Mouse (Mus musculus) midbrain, postnatal 0 days (tissue): ENCODE data around the gene Hopx. TPM values are rescaled to one million over a fixed set of nuclear protein-coding genes. Genes with fewer than 3 reads are reported as not detected.
A peak's percentile ranks its signal among the peaks of the same experiment; 100 is the strongest.

Experiments used
- ATAC-seq: fragments of 200-750 bp; cut with Nextera tagmentation; 2 replicates; pipeline ENCODE4 v1.8.0; 2017; ENCODE audit warnings: moderate number of reproducible peaks, mild to moderate bottlenecking, moderate TSS enrichment, moderate library complexity; ENCODE audit not compliant: low FRiP score
- DNase-seq: peaks from one replicate; pipeline ENCODE4 v3.0.0-alpha.2; 2015; ENCODE audit warnings: low spot score
- H3K27ac ChIP-seq: fragments of 300-500 bp; sonication (generic); 2 replicates; pipeline ENCODE4 v1.5.1; 2014; ENCODE audit warnings: low read depth, mild to moderate bottlenecking, low read length, mixed read lengths
- H3K27me3 ChIP-seq: fragments of 300-500 bp; sonication (generic); 2 replicates; pipeline ENCODE4 v1.6.1; 2014; ENCODE audit warnings: low read length, control low read depth, mixed read lengths; ENCODE audit not compliant: insufficient read depth
- H3K36me3 ChIP-seq: fragments of 300-500 bp; sonication (generic); 2 replicates; pipeline ENCODE4 v1.6.1; 2014; ENCODE audit warnings: low read length, control low read depth, mixed read lengths; ENCODE audit not compliant: insufficient read depth
- H3K4me1 ChIP-seq: fragments of 300-500 bp; sonication (generic); 2 replicates; pipeline ENCODE4 v1.6.1; 2014; ENCODE audit warnings: mild to moderate bottlenecking, control low read depth, antibody characterized with exemption, low read length, mixed read lengths; ENCODE audit not compliant: insufficient read depth
- H3K4me2 ChIP-seq: fragments of 300-500 bp; sonication (generic); 2 replicates; pipeline ENCODE4 v1.6.1; 2014; ENCODE audit warnings: low read depth, mild to moderate bottlenecking, low read length, mixed read lengths; ENCODE audit not compliant: poor library complexity, severe bottlenecking
- H3K4me3 ChIP-seq: fragments of 300-500 bp; sonication (generic); 2 replicates; pipeline ENCODE4 v1.5.1; 2014; ENCODE audit warnings: low read depth, mild to moderate bottlenecking, low read length, moderate library complexity
- H3K9ac ChIP-seq: fragments of 300-500 bp; sonication (generic); replicated peaks from 2 replicates; pipeline ENCODE4 v1.6.1; 2014; ENCODE audit warnings: mild to moderate bottlenecking, low read length, moderate library complexity, mixed read lengths; ENCODE audit not compliant: poor library complexity, severe bottlenecking
- H3K9me3 ChIP-seq: fragments of 300-500 bp; sonication (generic); 2 replicates; pipeline ENCODE4 v1.6.1; 2016; ENCODE audit warnings: low read length, control low read depth
- CTCF ChIP-seq: IDR thresholded peaks from 2 replicates; pipeline ENCODE4 v1.5.1; 2016; ENCODE audit warnings: antibody characterized with exemption, mild to moderate bottlenecking
- WGBS: fragments of 180-500 bp; shearing (Covaris S2); extraction: QIAGEN DNeasy Blood & Tissue Kit; methylation state at CpG from one replicate; pipeline ENCODE4 v1.1.7; 2014; 5-methylcytosine and 5-hydroxymethylcytosine counted together
- polyA plus RNA-seq: library from polyadenylated mRNA; unstranded; fragments of >200 nt; fragmentation: Nextera tagmentation; extraction: Ambion mirVana; gene quantifications from 2 replicates; pipeline ENCODE4 v1.2.1, GENCODE M21; 2015
- total RNA-seq: library from RNA; depleted of rRNA; stranded (reverse); fragments of >200 nt; gene quantifications from 2 replicates; pipeline ENCODE4 v1.2.3, GENCODE M21; 2014

Hopx gene
- total and polyA plus RNA-seq, 2 experiments from 2014 or later = 1.8 to 20.8 TPM

GRCm38 (mm10) chr5:77113773-77114172 lies 1.1 kb downstream of the Hopx start:
- no peak overlapping the region for H3K9ac ChIP-seq
- 77% methylated on average over 3 of the region's 3 CpGs for WGBS
- H3K4me2 ChIP-seq = no peak overlapping the region

DNA sequence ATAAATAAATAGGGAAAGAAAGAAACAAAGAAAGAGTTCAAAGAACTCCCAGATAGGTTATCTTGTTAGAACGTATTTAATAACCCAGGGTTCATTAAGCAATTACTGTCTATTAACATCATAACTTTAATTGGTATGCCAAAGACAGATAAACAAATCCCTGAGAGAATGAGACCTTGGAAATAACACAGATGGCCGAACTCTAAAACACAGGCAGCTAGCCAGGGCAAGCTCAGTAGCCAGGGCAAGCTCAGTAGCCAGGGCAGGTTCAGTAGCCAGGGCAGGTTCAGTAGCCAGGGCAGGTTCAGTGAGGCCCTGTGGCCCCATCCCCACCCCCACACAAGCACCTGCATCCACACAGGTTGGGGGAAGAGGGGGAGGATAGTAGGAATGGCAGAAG lies 2.9 kb downstream of the Hopx start:
- Histone ChIP-seq H3K9ac (no peak overlapping the region), H3K27me3 (peaks cover 12% of the 10 kb centered on the region; the same call in 1 of the 2 replicates)

More at GRCm38 (mm10) chr5:77113773-77114172, 1.1 kb downstream of the Hopx start:
- no peak overlapping the region for H3K27ac ChIP-seq
- H3K4me3 ChIP-seq = no peak overlapping the region
- ATAC-seq (no peak), DNase-seq (no peak)
- no peaks in the 10 kb centered on the region for H3K9me3 ChIP-seq
- peaks cover 18% of the 10 kb centered on the region; the same call in 1 of the 2 replicates for H3K27me3 ChIP-seq
- H3K4me1 ChIP-seq = no peaks in the 10 kb centered on the region
- no peaks in the 10 kb centered on the region for H3K36me3 ChIP-seq
- no peak for TF ChIP-seq CTCF

DNA sequence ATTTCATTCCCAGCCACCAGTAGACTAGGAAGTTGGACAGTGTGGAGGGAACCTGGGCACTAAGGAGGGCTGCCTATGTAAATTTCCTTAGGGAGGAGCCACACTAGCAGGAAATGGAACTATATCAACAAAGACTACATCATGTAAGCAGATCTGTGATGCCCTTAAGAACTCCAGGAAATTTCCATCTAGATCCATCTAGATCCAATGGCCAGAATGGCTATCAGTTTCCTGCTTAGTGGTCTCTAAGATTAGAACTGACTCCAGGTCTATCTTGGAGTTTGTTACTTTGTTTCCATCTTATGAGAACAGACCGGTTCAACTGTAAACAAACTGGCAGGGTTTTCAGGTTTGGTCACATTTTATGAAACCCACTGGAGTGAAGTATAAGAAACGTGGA lies 5.1 kb downstream of the Hopx start:
- no peak for ATAC-seq

More for the DNA sequence above, 2.9 kb downstream of the Hopx start:
- Histone ChIP-seq H3K4me1 (no peaks in the 10 kb centered on the region), H3K4me2 (no peak overlapping the region), H3K9me3 (no peaks in the 10 kb centered on the region), H3K27ac (no peak overlapping the region), H3K36me3 (no peaks in the 10 kb centered on the region), H3K4me3 (no peak overlapping the region)
- DNase-seq (no peak), ATAC-seq (no peak)
- 70% methylated on average over 2 of the region's 2 CpGs for WGBS
- no peak for TF ChIP-seq CTCF

DNA sequence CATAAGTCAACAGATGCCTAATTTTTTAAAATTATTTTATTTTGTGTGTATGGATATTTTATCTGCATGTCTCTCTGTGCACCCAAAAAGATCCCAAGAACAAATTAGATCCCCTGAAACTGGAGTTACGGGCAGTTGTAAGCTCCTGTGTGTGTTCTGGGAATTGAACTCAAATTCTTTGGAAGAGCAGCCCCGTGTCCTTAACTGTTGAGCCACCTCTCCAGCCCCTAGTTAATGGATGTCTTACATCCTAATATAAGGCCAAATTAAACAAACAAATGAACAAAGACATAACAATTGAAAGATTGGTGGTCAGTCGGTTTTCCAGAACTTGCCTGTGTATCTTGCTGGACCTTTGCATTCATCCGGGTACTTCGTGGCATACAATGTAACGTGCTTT lies 6.1 kb downstream of the Hopx start:
- H3K4me3 ChIP-seq = no peak overlapping the region
- WGBS = 94% methylated on average over 6 of the region's 6 CpGs
- H3K4me1 ChIP-seq = no peaks in the 10 kb centered on the region
- DNase-seq (no peak), ATAC-seq (no peak)
- TF ChIP-seq CTCF = no peak
- no peak overlapping the region for H3K9ac ChIP-seq
- H3K4me2 ChIP-seq = no peak overlapping the region
- H3K27ac ChIP-seq = no peak overlapping the region
- no peaks in the 10 kb centered on the region for H3K27me3 ChIP-seq
- no peaks in the 10 kb centered on the region for H3K9me3 ChIP-seq
- H3K36me3 ChIP-seq = no peaks in the 10 kb centered on the region

More for the DNA sequence above, 5.1 kb downstream of the Hopx start:
- Histone ChIP-seq H3K36me3 (no peaks in the 10 kb centered on the region), H3K27ac (no peak overlapping the region), H3K9me3 (no peaks in the 10 kb centered on the region), H3K4me1 (no peaks in the 10 kb centered on the region), H3K4me3 (no peak overlapping the region), H3K27me3 (no peaks in the 10 kb centered on the region), H3K4me2 (no peak overlapping the region), H3K9ac (no peak overlapping the region)
- no peak for DNase-seq
- 88% methylated on average over 2 of the region's 2 CpGs for WGBS
- no peak for TF ChIP-seq CTCF

DNA sequence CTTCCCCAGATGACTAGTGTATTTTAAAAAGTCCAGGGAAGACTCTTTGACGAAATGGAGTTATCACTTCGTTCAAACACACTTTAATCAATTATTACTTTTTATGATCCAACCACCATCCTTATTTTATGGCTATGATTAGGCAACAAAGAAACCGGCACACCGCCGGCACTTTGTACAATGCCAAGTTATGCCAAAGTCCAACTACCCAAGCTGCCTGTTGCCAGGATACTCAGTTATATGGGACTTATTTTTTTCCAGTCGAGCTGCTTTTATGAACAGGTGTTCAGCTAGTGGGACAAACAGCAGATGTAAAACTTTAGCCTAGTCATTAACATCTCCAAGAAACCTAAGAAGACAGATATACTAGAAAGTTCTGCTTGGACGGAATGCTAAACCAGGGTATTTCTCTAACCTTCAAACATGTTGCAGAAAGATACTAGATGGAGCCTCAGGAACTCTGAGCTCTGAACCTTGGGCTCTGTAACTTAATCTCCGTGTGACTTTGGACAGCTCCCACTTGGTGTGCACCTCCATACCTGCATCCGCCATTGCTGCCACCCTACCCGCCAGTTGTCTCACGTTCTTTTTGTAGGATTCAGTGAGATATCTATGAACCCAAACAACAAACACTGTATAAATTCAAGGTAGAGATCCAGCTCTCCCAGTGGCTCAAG lies 7.6 kb downstream of the Hopx start:
- 94% methylated on average over 11 of the region's 11 CpGs for WGBS
- Histone ChIP-seq H3K27ac (no peak overlapping the region), H3K9me3 (no peaks in the 10 kb centered on the region), H3K9ac (no peak overlapping the region), H3K36me3 (no peaks in the 10 kb centered on the region), H3K4me1 (no peaks in the 10 kb centered on the region), H3K4me2 (no peak overlapping the region), H3K4me3 (no peak overlapping the region), H3K27me3 (no peaks in the 10 kb centered on the region; the same call in 1 of the 2 replicates)
- TF ChIP-seq CTCF = no peak
- ATAC-seq (no peak), DNase-seq (no peak)

DNA sequence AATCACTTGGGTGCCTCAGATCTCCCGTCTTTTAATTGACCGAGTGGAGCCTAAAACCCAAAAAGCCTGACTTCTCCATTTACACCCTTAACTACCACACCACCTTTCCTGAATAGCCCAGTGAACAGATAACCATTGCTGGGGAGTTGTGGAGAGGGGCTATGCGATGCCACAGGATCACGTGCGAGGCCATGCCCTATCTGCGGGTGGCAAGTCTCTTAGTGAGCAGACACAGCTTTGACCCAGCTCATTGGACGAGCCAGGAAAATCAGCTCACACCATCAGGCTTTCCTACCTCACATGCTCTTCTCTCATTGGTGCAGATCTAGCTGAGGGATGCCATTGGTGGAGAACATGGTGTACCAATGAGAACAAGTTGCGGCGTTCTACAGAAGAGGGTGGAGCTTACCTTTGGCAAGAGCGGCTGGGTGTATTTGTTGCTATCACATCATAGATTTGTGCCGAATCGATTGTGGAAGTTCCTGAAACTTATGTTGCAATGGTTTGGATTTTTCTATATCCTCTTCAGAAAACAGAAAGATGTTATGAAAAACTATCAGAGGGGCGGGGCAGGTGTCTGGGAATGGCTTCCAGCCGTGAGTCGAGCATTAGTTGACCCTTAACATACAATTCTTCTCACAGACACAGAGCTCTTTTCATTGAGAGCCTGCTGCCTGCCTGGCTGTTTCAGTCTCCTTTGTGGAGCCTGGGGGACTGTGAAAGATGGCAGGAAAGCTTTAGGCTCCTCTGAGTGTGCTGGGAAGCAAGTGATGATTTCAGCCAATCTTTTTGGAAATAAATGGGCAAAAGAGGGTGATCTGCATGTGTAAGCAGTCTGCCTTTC lies 12.2 kb downstream of the Hopx start:
- ATAC-seq (no peak), DNase-seq (peak; percentile 40)
- no peak overlapping the region for H3K4me2 ChIP-seq
- H3K27me3 ChIP-seq = peaks cover 4% of the 10 kb centered on the region; the same call in 1 of the 2 replicates
- TF ChIP-seq CTCF = no peak
- WGBS = 71% methylated on average over 15 of the region's 15 CpGs
- H3K4me3 ChIP-seq = no peak overlapping the region
- no peaks in the 10 kb centered on the region for H3K9me3 ChIP-seq
- H3K36me3 ChIP-seq = no peaks in the 10 kb centered on the region
- H3K27ac ChIP-seq = no peak overlapping the region
- no peaks in the 10 kb centered on the region for H3K4me1 ChIP-seq
- H3K9ac ChIP-seq = no peak overlapping the region
